Mouse (Mus musculus): Measurements from ENCODE around the gene Car5a. TPM values are rescaled to one million over a fixed set of nuclear protein-coding genes. Genes with fewer than 3 reads are reported as not detected.

Gene Car5a
- polyA plus RNA-seq, 1 experiment from 2014 or later, result not detected

DNA sequence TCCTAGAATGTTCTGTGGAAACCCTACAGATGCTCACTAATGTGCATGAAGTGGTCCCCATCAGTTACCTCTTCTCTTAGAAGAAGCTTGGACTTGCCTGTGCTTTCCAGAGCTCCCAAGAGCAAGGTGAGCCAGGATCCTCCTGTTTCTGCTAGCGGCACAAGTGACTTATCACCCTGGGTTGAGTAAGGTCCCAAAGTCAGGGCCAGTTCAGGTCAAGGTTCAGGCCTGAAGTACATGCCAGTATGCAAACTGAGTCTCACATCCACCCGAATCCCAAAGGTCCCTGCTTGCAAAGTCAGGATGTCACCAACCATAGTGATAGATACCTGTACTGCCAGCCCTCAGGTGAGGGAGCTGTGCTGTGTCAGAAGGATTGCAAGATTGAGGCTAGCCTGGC is 74.5 kb downstream of the Car5a start:
- WGBS, result 92% methylated on average over 2 of the region's 2 CpGs
- H3K36me3 ChIP-seq (ENCODE audit: control insufficient read depth, insufficient read depth, low read length), result no peaks in the 10 kb centered on the region
- ATAC-seq (replicated peaks; ENCODE audit: low FRiP score), result no peak
- no peak overlapping the region for H3K9ac ChIP-seq (ENCODE audit: low read length)
- H3K4me2 ChIP-seq (ENCODE audit: low read depth, low read length, severe bottlenecking), result no peak overlapping the region
- no peak overlapping the region for H3K27ac ChIP-seq (ENCODE audit: low read depth, low read length)
- no peak overlapping the region for H3K4me3 ChIP-seq (ENCODE audit: low read depth, low read length)
- no peaks in the 10 kb centered on the region for H3K27me3 ChIP-seq (ENCODE audit: control insufficient read depth, insufficient read depth, low read length)
- no peak for DNase-seq (ENCODE audit: low spot score)
- 0 out of 2 replicates have a peak, but pooled peaks cover 4% of the 10 kb centered on the region for H3K4me1 ChIP-seq (replicated peaks; ENCODE audit: control insufficient read depth, insufficient read depth, low read length)
- no peaks in the 10 kb centered on the region for H3K9me3 ChIP-seq (ENCODE audit: control insufficient read depth, low read length)

- 81% methylated on average over 7 of the region's 7 CpGs for WGBS
- no peak overlapping the region for H3K4me3 ChIP-seq (ENCODE audit: low read depth, low read length)
- ATAC-seq (replicated peaks; ENCODE audit: low FRiP score) (no peak), DNase-seq (ENCODE audit: low spot score) (no peak)
- H3K9ac ChIP-seq (ENCODE audit: low read length), result no peak overlapping the region
- H3K4me1 ChIP-seq (replicated peaks; ENCODE audit: control insufficient read depth, insufficient read depth, low read length), result 0 out of 2 replicates have a peak, but pooled peaks cover 4% of the 10 kb centered on the region
- no peak overlapping the region for H3K27ac ChIP-seq (ENCODE audit: low read depth, low read length)
- H3K4me2 ChIP-seq (ENCODE audit: low read depth, low read length, severe bottlenecking), result no peak overlapping the region
- no peaks in the 10 kb centered on the region for H3K27me3 ChIP-seq (ENCODE audit: control insufficient read depth, insufficient read depth, low read length)
- no peaks in the 10 kb centered on the region for H3K9me3 ChIP-seq (ENCODE audit: control insufficient read depth, low read length)
- H3K36me3 ChIP-seq (ENCODE audit: control insufficient read depth, insufficient read depth, low read length), result no peaks in the 10 kb centered on the region
These were observed 75.8 kb downstream of the Car5a start for GRCm38 (mm10) chr8:121868896-121869295.

DNA sequence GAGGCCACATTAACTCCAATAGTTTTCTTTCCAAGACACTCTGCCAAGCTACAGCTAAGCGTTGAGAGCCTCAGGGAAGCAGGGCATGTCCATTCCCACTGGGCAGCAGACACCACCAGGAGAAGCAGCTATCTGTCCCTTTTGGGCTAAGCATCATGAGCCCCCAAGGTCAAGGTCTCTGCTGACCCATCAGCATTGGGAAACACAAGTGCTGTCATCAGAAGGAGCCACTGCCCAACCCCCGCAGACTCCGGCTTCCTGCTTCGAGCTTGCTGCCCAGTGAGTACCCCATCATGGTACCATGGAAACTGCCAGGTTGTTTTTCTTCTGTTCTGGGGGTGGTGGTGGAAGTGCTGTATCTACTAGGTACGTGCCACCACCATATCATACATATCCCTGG is 76.5 kb downstream of the Car5a start:
- Histone ChIP-seq H3K4me1 (replicated peaks; ENCODE audit: control insufficient read depth, insufficient read depth, low read length) (0 out of 2 replicates have a peak, but pooled peaks cover 4% of the 10 kb centered on the region), H3K4me3 (ENCODE audit: low read depth, low read length) (no peak overlapping the region), H3K27ac (ENCODE audit: low read depth, low read length) (no peak overlapping the region), H3K9me3 (ENCODE audit: control insufficient read depth, low read length) (no peaks in the 10 kb centered on the region), H3K27me3 (ENCODE audit: control insufficient read depth, insufficient read depth, low read length) (no peaks in the 10 kb centered on the region), H3K4me2 (ENCODE audit: low read depth, low read length, severe bottlenecking) (no peak overlapping the region), H3K36me3 (ENCODE audit: control insufficient read depth, insufficient read depth, low read length) (no peaks in the 10 kb centered on the region), H3K9ac (ENCODE audit: low read length) (no peak overlapping the region)
- ATAC-seq (replicated peaks; ENCODE audit: low FRiP score) (no peak), DNase-seq (ENCODE audit: low spot score) (no peak)
- WGBS, result 89% methylated on average over 5 of the region's 5 CpGs

Small RNA genes lying within 50 kb of the gene (microRNA-seq; reads per million reads assigned to microRNA genes)
- not detected for gene Mir7237 (ENCODE audit: insufficient number of aligned reads)

Other genes starting within 250 kb of the Car5a start
- 8.9 and 9.4 TPM in 2 replicates for gene Jph3, start 215.3 kb downstream of the Car5a start, polyA plus RNA-seq (2014; fragmentation: Nextera tagmentation; extraction: Ambion mirVana)
- gene Klhdc4, start 115.3 kb downstream of the Car5a start, polyA plus RNA-seq (2014; fragmentation: Nextera tagmentation; extraction: Ambion mirVana), result 55.4 and 59.8 TPM in 2 replicates
- 37.1 and 43.0 TPM in 2 replicates for gene Slc7a5, start 37.2 kb downstream of the Car5a start, polyA plus RNA-seq (2014; fragmentation: Nextera tagmentation; extraction: Ambion mirVana)
- 53.1 and 60.9 TPM in 2 replicates for gene Banp, start 4.8 kb upstream of the Car5a start, polyA plus RNA-seq (2014; fragmentation: Nextera tagmentation; extraction: Ambion mirVana)

All from forebrain, embryonic 11.5 days (tissue).